Comparison of ENCODE assay signal across 8 mouse cellular contexts in genomic region chr14:47074045-47074666, GRCm38 (mm10).
DNase-seq lines count a peak whose midpoint lies in the region; ATAC-seq lines count a peak whose summit lies in the region.

No protein-coding gene starts in this region.

- no peaks in the 10 kb centered on the region for H3K27me3 ChIP-seq in heart, embryonic 14.5 days (ENCODE audit: control insufficient read depth, insufficient read depth, low read length)
- no peaks in the 10 kb centered on the region for H3K27me3 ChIP-seq in heart, embryonic 11.5 days (ENCODE audit: control insufficient read depth, insufficient read depth, low read length)
- H3K27me3 ChIP-seq in limb, embryonic 12.5 days: no peaks in the 10 kb centered on the region

- peaks cover 18 to 27% of the 10 kb centered on the region in 2 experiments for H3K4me1 ChIP-seq in heart, embryonic 14.5 days (ENCODE audit: control insufficient read depth in 2 of 2, insufficient read depth in 2 of 2, low read length in 2 of 2)
- H3K4me1 ChIP-seq in heart, embryonic 11.5 days (ENCODE audit: control insufficient read depth, insufficient read depth, low read length): peaks cover 24% of the 10 kb centered on the region
- no peaks in the 10 kb centered on the region for H3K4me1 ChIP-seq in limb, embryonic 12.5 days (replicated peaks)

- DNase-seq in retina, embryonic 14.5 days (ENCODE audit: low spot score): peak; percentile 30
- no peak for DNase-seq in retina, postnatal 1 day
- DNase-seq in c-Kit-positive CD71-positive TER-119-positive erythroid progenitor cells, embryonic 14.5 days (ENCODE audit: low spot score): peak; percentile 12
- DNase-seq in MN1 (ENCODE audit: low spot score): no peak
- DNase-seq in right cerebral cortex, postnatal 36 days (ENCODE audit: low spot score in 2 of 2): no peak

- no peak overlapping the region for H3K4me3 ChIP-seq in heart, embryonic 14.5 days (ENCODE audit: control insufficient read depth in 1 of 2, insufficient read depth in 1 of 2, low read depth in 1 of 2, low read length in 2 of 2)
- H3K4me3 ChIP-seq in heart, embryonic 11.5 days (ENCODE audit: low read depth, low read length): no peak overlapping the region
- no peak overlapping the region for H3K4me3 ChIP-seq in limb, embryonic 12.5 days (replicated peaks)

- peaks cover 83% of the 10 kb centered on the region for H3K36me3 ChIP-seq in heart, embryonic 14.5 days (ENCODE audit: control insufficient read depth, insufficient read depth, low read length)
- peaks cover 7% of the 10 kb centered on the region; the same call in 1 of the 2 replicates for H3K36me3 ChIP-seq in heart, embryonic 11.5 days (ENCODE audit: control insufficient read depth, insufficient read depth, low read length)
- peaks cover 23% of the 10 kb centered on the region for H3K36me3 ChIP-seq in limb, embryonic 12.5 days

- H3K9me3 ChIP-seq in heart, embryonic 14.5 days (ENCODE audit: control insufficient read depth, low read length): no peaks in the 10 kb centered on the region
- H3K9me3 ChIP-seq in heart, embryonic 11.5 days (replicated peaks; ENCODE audit: control insufficient read depth, low read length): no peaks in the 10 kb centered on the region
- H3K9me3 ChIP-seq in limb, embryonic 12.5 days: no peaks in the 10 kb centered on the region

- no peak overlapping the region for H3K4me2 ChIP-seq in heart, embryonic 14.5 days (ENCODE audit: low read length)
- no peak overlapping the region for H3K4me2 ChIP-seq in heart, embryonic 11.5 days
- no peak overlapping the region for H3K4me2 ChIP-seq in limb, embryonic 12.5 days

- ATAC-seq in heart, embryonic 14.5 days (ENCODE audit: insufficient number of reproducible peaks, insufficient read depth, low FRiP score, low read depth): 0 out of 2 replicates have a peak, but pooled peaks have one; percentile 11
- ATAC-seq in heart, embryonic 11.5 days (replicated peaks; ENCODE audit: insufficient number of reproducible peaks, low FRiP score, low TSS enrichment): no peak
- ATAC-seq in limb, embryonic 12.5 days (ENCODE audit: insufficient number of reproducible peaks, insufficient read depth, low FRiP score, low TSS enrichment, low read depth): no peak

- H3K9ac ChIP-seq in heart, embryonic 14.5 days (ENCODE audit: low read length): no peak overlapping the region
- no peak overlapping the region for H3K9ac ChIP-seq in heart, embryonic 11.5 days (ENCODE audit: low read depth, low read length)
- H3K9ac ChIP-seq in limb, embryonic 12.5 days (replicated peaks): 0 out of 2 replicates have a peak overlapping the region, but pooled peaks have one; percentile 23

- no peak overlapping the region for H3K27ac ChIP-seq in heart, embryonic 14.5 days (replicated peaks in 1 of 2; ENCODE audit: control insufficient read depth in 1 of 2, insufficient read depth in 1 of 2, low read depth in 2 of 2, low read length in 2 of 2)
- H3K27ac ChIP-seq in heart, embryonic 11.5 days (ENCODE audit: low read depth, low read length): no peak overlapping the region
- no peak overlapping the region for H3K27ac ChIP-seq in limb, embryonic 12.5 days

- WGBS in heart, embryonic 14.5 days: 71% methylated on average over 18 of the region's 18 CpGs
- 57% methylated on average over 18 of the region's 18 CpGs for WGBS in heart, embryonic 11.5 days (ENCODE audit: insufficient replicate concordance)
- WGBS in limb, embryonic 12.5 days: 54% methylated on average over 18 of the region's 18 CpGs

Comparison
In these comparisons a context has a peak if more than half of its experiments do, and no peak if none do; other contexts are left out.
1. DNase-seq: peak in retina, embryonic 14.5 days (single experiment) and c-Kit-positive CD71-positive TER-119-positive erythroid progenitor cells, embryonic 14.5 days (single experiment); none in retina, postnatal 1 day (single experiment), MN1 (single experiment) and right cerebral cortex, postnatal 36 days (0 of 2).